8 mouse cellular contexts compared by ENCODE assay signal in the genomic region with DNA sequence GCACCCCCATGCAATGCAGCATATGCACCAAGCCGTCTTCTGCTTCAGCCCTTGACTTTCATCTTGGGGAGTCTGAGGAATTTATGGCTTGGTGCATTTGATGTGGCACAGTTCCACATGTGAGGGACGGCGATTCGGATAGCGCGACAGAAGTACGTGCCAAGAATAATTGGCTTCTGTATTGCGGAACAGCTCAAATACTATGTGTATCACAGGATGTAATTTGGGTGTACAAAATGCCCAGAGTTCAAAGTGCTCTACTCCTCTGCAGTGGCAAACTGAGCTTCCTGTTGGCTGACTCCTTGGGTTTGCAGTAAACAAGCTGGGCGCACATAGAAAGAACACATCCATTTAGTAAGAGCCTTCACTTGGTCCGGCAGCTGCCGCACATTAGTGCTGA.
A peak's percentile ranks its signal among the peaks of the same experiment; 100 is the strongest.
DNase-seq lines count a peak whose midpoint lies in the region; ATAC-seq and TF ChIP-seq lines count a peak whose summit lies in the region.
"Had no signal": no experiment of that assay in that cellular context is flagged by ENCODE, and none has a peak within 500 bp of the region (broad histone marks: within the 10 kb centered on the region; RNA-seq: fewer than 3 reads in every experiment).

No protein-coding gene starts in this region.

- TF ChIP-seq POLR2A in kidney, adult 2 months (IDR thresholded peaks at IDR 0.05; ENCODE audit: low read depth, low read length): no peak

- H3K36me3 ChIP-seq in kidney, adult 2 months (ENCODE audit: control insufficient read depth, insufficient read depth, low read length): no peaks in the 10 kb centered on the region
- H3K36me3 ChIP-seq in neural tube, embryonic 15.5 days: no peaks in the 10 kb centered on the region
- H3K36me3 ChIP-seq: heart, embryonic 13.5 days had no signal

- H3K4me1 ChIP-seq in kidney, adult 2 months (ENCODE audit: control insufficient read depth, insufficient read depth, low read length): 0 out of 2 replicates have a peak, but pooled peaks cover 2% of the 10 kb centered on the region
- H3K4me1 ChIP-seq in neural tube, embryonic 15.5 days: no peaks in the 10 kb centered on the region

- H3K9me3 ChIP-seq in neural tube, embryonic 15.5 days (replicated peaks): no peaks in the 10 kb centered on the region
- H3K9me3 ChIP-seq: heart, embryonic 13.5 days had no signal

- no peak overlapping the region for H3K4me2 ChIP-seq in neural tube, embryonic 15.5 days
- H3K4me2 ChIP-seq: heart, embryonic 13.5 days had no signal

- ATAC-seq in inflammation-experienced regulatory T-cells, adult 6 months: peak; percentile 96
- no peak for ATAC-seq in neural tube, embryonic 15.5 days (ENCODE audit: low FRiP score)

- H3K9ac ChIP-seq in neural tube, embryonic 15.5 days (replicated peaks): no peak overlapping the region
- H3K9ac ChIP-seq: heart, embryonic 13.5 days had no signal

- WGBS in kidney, adult 2 months: 35% methylated on average over 11 of the region's 11 CpGs
- WGBS in neural tube, embryonic 15.5 days: 75% methylated on average over 11 of the region's 11 CpGs

- H3K27ac ChIP-seq in kidney, adult 2 months (ENCODE audit: insufficient read depth, low read depth, low read length): no peak overlapping the region
- H3K27ac ChIP-seq in neural tube, embryonic 15.5 days (replicated peaks): no peak overlapping the region
- H3K27ac ChIP-seq: heart, embryonic 13.5 days had no signal

- H3K4me3 ChIP-seq in kidney, adult 2 months (ENCODE audit: insufficient read depth, low read depth, low read length): no peak overlapping the region
- H3K4me3 ChIP-seq in neural tube, embryonic 15.5 days (replicated peaks): no peak overlapping the region
- H3K4me3 ChIP-seq: heart, embryonic 13.5 days had no signal

- TF ChIP-seq CTCF in kidney, adult 2 months (conservative IDR thresholded peaks at IDR 0.05; ENCODE audit: insufficient read depth, insufficient read length, low read depth, low read length): no peak

- no peaks in the 10 kb centered on the region for H3K27me3 ChIP-seq in kidney, adult 2 months (replicated peaks; ENCODE audit: control insufficient read depth, insufficient read depth, low read length)
- H3K27me3 ChIP-seq in neural tube, embryonic 15.5 days (replicated peaks): no peaks in the 10 kb centered on the region
- H3K27me3 ChIP-seq: heart, embryonic 13.5 days had no signal

- peak; percentile 38 for DNase-seq in kidney, adult 2 months
- DNase-seq in kidney, adult 11 months: no peak
- DNase-seq in T-cell, adult 2 months (ENCODE audit: low spot score): peak; percentile 84
- DNase-seq in naive thymus-derived CD4-positive, alpha-beta T cell, adult 2 months (ENCODE audit: low read depth): peak; percentile 90
- DNase-seq in gastrocnemius, adult 18-20 months (ENCODE audit: low spot score): no peak

Comparison
In these comparisons a context has a peak if more than half of its experiments do, and no peak if none do; other contexts are left out.
1. DNase-seq: peak in kidney, adult 2 months (single experiment), T-cell, adult 2 months (single experiment) and naive thymus-derived CD4-positive, alpha-beta T cell, adult 2 months (single experiment); none in kidney, adult 11 months (single experiment) and gastrocnemius, adult 18-20 months (single experiment).